Mouse (Mus musculus) cortical plate, adult 2 months (tissue): ENCODE data around the gene Esyt1. TPM values are rescaled to one million over a fixed set of nuclear protein-coding genes. Genes with fewer than 3 reads are reported as not detected.
A peak's percentile ranks its signal among the peaks of the same experiment; 100 is the strongest.
"Not testable (repeated sequence)": the region's sequence is repeated elsewhere in the genome, so short reads cannot be mapped to it uniquely, and the experiment has no call there.

Source experiments
- H3K27ac ChIP-seq: fragments of 200-500 bp; 2 replicates; pipeline ENCODE4 v1.5.1; 2012; ENCODE audit warnings: low read length, control low read depth, inconsistent platforms; ENCODE audit not compliant: insufficient read depth
- H3K4me1 ChIP-seq: fragments of 200-500 bp; 2 replicates; pipeline ENCODE4 v1.6.1; 2011; ENCODE audit warnings: low read length; ENCODE audit not compliant: control insufficient read depth, insufficient read depth
- H3K4me3 ChIP-seq: fragments of 200-500 bp; 2 replicates; pipeline ENCODE4 v1.5.1; 2011; ENCODE audit warnings: mild to moderate bottlenecking, low read length, control low read depth; ENCODE audit not compliant: insufficient read depth
- CTCF ChIP-seq: fragments of 200-500 bp; IDR thresholded peaks from 2 replicates; pipeline ENCODE4 v1.5.1; 2011; ENCODE audit warnings: mild to moderate bottlenecking, control low read depth, low read length; ENCODE audit not compliant: insufficient read depth; ENCODE audit errors: extremely low read depth
- POLR2A ChIP-seq: fragments of 200-500 bp; IDR thresholded peaks from 2 replicates; pipeline ENCODE4 v1.6.1; 2011; ENCODE audit warnings: mild to moderate bottlenecking, low read length, control low read depth; ENCODE audit not compliant: insufficient read depth; ENCODE audit errors: extremely low read depth
- polyA plus RNA-seq: library from polyadenylated mRNA; depleted of rRNA; stranded (reverse); fragments of >200 nt; gene quantifications from 2 replicates; pipeline ENCODE4 v1.2.3, GENCODE M21; 2012

Esyt1 gene
- polyA plus RNA-seq, 1 experiment: 12.0 TPM

DNA sequence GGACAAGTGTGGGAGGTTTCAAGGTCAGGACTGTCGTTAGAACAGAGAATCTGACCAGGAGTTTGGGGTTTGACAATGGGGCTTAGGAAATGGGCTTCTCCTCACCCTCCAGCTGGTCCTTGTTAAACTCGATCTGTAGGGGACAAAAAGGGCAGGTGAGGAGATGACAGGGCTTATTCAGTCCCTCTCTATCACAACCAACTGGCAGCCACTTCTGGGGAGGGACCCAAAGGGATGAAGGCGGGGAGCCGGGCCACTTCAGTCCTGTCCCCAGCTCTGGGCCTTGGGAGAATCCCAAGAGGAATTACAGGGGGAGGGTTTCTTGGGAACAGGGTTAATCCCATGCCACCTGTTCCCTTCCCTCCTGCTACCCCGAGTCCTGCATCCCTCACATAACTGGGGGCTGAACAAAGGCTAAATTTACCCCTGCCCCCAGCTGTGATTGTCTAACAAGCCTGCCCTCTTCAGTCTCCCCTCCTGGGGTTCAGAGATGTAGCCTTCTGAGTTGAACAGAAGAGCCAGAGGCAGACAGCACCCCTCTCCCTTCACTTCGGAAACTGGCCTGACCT, 29.1 kb downstream of the Esyt1 start:
- TF ChIP-seq POLR2A (no peak), CTCF (no peak)
- H3K4me3 ChIP-seq: no peak overlapping the region
- peaks cover 2% of the 10 kb centered on the region; the same call in 1 of the 2 replicates for H3K4me1 ChIP-seq
- H3K27ac ChIP-seq: no peak overlapping the region

GRCm38 (mm10) chr10:128495903-128496302, 29.8 kb downstream of the Esyt1 start:
- no peak for TF ChIP-seq CTCF
- TF ChIP-seq POLR2A: no peak
- H3K27ac ChIP-seq: no peak overlapping the region
- H3K4me1 ChIP-seq: peaks cover 2% of the 10 kb centered on the region; the same call in 1 of the 2 replicates
- no peak overlapping the region for H3K4me3 ChIP-seq

DNA sequence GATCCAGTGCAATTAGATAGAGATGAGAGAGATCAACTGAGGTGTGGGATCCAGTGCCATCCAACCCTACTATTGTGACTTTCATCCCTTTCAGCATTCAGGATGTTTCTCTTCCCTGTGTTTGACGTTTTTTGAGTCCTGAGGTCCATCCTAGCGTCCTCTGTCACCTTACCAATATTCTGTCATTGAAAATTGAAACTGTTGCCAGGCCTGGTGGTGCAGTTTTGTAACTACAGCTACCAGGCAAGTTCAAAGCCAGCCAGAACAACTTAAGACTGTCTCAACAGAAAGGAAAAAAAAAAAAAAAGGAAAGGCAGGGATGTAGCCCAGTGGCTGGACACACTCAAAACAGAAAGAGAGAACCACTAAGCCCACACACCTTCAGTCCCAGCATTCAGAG, 30.4 kb downstream of the Esyt1 start:
- Histone ChIP-seq H3K4me1 (peaks cover 2% of the 10 kb centered on the region; the same call in 1 of the 2 replicates), H3K27ac (peak overlapping the region; percentile 88), H3K4me3 (peak overlapping the region; percentile 76; the same call in 1 of the 2 replicates)
- TF ChIP-seq CTCF (0 out of 2 replicates have a peak, but pooled peaks have one; percentile 7), POLR2A (no peak)

DNA sequence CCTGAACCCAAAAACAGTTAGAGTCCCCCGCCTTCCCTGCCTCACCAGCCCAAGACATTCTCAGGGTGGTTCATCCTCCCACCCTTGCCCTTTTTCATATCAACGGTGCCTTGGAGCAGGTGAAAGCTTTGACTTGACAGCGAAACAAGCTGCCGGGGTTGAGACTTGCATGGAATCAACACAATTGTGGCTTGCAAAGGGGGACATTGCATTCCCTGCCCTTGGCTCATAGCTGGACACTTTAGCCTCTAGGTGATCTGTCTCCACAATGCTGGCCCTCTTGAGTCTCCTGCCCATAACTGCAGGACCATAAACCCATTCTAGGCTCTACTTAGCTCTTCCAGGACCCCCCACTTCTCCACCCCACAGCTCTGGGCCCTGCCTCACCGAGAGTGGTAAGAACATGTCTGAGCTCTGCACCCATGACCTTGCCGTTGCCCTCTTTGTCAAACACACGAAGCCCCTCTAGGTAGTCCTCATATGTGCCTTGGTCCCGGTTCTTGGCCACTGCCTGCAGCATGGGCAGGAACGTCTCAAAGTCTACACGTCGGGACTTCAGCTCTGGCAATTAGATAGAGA, 30.9 kb downstream of the Esyt1 start:
- Histone ChIP-seq H3K27ac (peak overlapping the region; percentile 88), H3K4me3 (peak overlapping the region; percentile 76), H3K4me1 (peaks cover 2% of the 10 kb centered on the region)
- TF ChIP-seq POLR2A: no peak
- no peak for TF ChIP-seq CTCF

DNA sequence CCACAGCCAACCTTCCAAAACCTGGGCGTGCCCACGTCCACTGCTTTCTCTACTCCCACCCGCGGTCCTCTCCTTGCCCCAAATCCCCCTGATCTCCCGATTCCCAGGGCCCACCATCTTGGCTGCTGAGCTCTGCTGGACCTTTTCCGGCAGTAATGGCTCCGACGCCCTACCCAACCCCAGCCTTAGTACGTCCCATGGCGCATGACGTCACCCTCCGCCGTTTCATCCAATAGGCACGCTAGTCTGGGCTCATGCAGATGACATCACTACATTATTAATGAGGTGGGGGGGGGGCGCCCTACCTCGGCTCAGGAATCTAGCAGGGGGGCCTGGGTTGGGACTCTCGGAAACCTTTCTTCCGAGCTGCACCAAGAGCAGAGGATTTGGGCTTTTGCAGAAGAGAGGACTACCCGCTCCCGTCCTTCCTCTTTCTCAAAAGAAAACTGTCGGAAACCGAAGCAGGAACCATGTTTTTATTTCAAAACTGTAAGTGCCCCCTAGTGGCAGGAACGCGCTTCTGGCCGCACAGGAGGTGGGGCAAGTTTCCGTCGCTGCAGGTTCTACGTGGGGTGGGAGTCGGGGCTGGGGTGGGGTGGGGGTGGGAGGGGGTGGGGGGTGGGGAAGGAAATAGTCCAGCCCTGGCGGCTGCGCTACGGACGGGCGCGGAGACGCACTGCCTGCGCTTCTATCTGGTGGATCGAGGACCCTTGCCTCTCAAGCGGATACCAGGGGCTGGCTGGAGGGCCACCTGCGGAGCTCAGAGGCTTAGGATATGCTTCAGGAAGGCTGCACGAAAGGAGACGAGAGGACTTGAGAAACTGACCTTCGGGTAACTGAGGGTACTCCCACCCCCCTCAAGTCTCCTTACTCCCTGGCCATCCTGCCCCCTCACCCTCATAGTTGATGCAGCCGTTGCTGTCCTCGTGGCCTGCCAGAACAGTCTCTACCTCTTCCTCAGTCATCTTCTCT, 31.7 kb downstream of the Esyt1 start, which contains the start of gene Myl6:
TSS of gene Myl6 (minus strand) at position 451 of the 972 bp plus-strand sequence.
- Histone ChIP-seq H3K27ac (peak within 1 kb of the TSS; percentile 88), H3K4me1 (peaks cover 2% of the 10 kb centered on the region), H3K4me3 (peak within 1 kb of the TSS; percentile 76)
- TF ChIP-seq POLR2A (peak; percentile 100), CTCF (peak; percentile 59)

DNA sequence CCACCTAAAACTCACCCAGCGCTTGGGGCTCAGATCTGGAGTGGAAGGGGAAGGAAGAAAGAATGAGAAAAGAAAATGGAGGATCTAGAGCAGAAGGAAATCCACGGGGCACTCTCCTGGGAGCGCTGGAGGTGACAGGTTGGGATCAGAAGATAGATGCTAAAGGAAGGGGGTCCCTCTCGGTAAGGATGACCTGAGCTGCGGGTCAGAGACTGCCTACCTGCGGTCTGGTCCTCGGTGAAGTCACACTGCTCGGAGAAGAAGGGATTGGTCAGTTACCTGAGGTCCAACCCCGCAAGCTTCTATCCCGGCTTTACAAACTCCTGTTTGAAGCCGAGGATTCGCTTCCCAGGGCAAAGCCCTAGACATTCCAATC, 32.4 kb downstream of the Esyt1 start:
- peak overlapping the region; percentile 51 for H3K27ac ChIP-seq
- TF ChIP-seq POLR2A (no peak), CTCF (no peak)
- H3K4me3 ChIP-seq: peak overlapping the region; percentile 76
- H3K4me1 ChIP-seq: peaks cover 2% of the 10 kb centered on the region

- peak overlapping the region; percentile 51 for H3K27ac ChIP-seq
- 0 out of 2 replicates have a peak, but pooled peaks have one; percentile 6 for TF ChIP-seq POLR2A
- TF ChIP-seq CTCF: no peak
- peak overlapping the region; percentile 76 for H3K4me3 ChIP-seq
- H3K4me1 ChIP-seq: peaks cover 2% of the 10 kb centered on the region
Observed at GRCm38 (mm10) chr10:128492633-128493311, 32.9 kb downstream of the Esyt1 start.

- peak overlapping the region; percentile 76 for H3K4me3 ChIP-seq
- not testable (repeated sequence) for H3K4me1 ChIP-seq, H3K27ac ChIP-seq
Observed at GRCm38 (mm10) chr10:128492051-128492450, 33.6 kb downstream of the Esyt1 start.

GRCm38 (mm10) chr10:128491495-128491894, 34.2 kb downstream of the Esyt1 start:
- H3K4me3 ChIP-seq: peak overlapping the region; percentile 76
- peaks cover 2% of the 10 kb centered on the region for H3K4me1 ChIP-seq
- TF ChIP-seq POLR2A: no peak
- TF ChIP-seq CTCF: no peak
- no peak overlapping the region for H3K27ac ChIP-seq
